13 mouse cellular contexts compared by ENCODE assay signal in the genomic region with DNA sequence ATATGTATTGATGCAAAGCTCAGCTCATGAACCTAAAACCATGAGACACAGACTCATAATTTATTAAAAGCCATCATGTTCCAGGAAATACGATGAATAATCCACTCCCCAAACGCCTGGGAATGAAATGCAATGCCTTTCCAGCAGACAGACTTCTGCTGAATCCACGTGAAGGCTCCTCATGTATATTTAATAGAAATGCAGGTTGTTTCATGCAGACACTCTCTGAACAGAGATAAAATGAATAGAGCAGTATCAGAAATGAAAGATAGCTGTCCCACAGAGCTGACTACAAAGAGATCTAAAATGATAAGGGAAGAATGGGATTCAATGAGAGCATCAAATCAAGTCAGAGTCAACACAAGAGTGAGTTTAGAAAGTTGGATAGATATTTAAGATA.
"Had no signal": no experiment of that assay in that cellular context is flagged by ENCODE, and none has a peak within 500 bp of the region (broad histone marks: within the 10 kb centered on the region; RNA-seq: fewer than 3 reads in every experiment).

No protein-coding gene starts in this region.

- H3K9ac ChIP-seq: liver, embryonic 12.5 days; liver, embryonic 14.5 days; lung, embryonic 14.5 days; midbrain, embryonic 12.5 days; neural tube, embryonic 12.5 days had no signal

- H3K4me1 ChIP-seq: liver, embryonic 12.5 days; midbrain, embryonic 12.5 days; neural tube, embryonic 12.5 days had no signal

- H3K4me3 ChIP-seq: liver, embryonic 12.5 days; midbrain, embryonic 12.5 days; neural tube, embryonic 12.5 days had no signal

- DNase-seq: lung, adult 18-20 months; lung, embryonic 14.5 days; lung, postnatal 10 days; lung, postnatal 4 days; right cerebral cortex, postnatal 14 days; spleen, adult 18-20 months; thymus, adult 18-20 months; thymus, postnatal 14 days; thymus, postnatal 36 days had no signal

- ATAC-seq: liver, embryonic 12.5 days had no signal

- H3K9me3 ChIP-seq: liver, embryonic 12.5 days; midbrain, embryonic 12.5 days; neural tube, embryonic 12.5 days had no signal

- H3K27ac ChIP-seq: liver, embryonic 12.5 days; liver, embryonic 14.5 days; midbrain, embryonic 12.5 days; neural tube, embryonic 12.5 days had no signal

- H3K27me3 ChIP-seq: liver, embryonic 12.5 days; midbrain, embryonic 12.5 days; neural tube, embryonic 12.5 days had no signal

- H3K36me3 ChIP-seq: liver, embryonic 12.5 days; midbrain, embryonic 12.5 days; neural tube, embryonic 12.5 days had no signal

- H3K4me2 ChIP-seq: liver, embryonic 12.5 days; lung, embryonic 14.5 days; midbrain, embryonic 12.5 days; neural tube, embryonic 12.5 days had no signal
